Mouse (Mus musculus) cerebellum, adult 2 months (tissue): ENCODE data around the gene Dmpk.

ENCODE experiments used
- CTCF ChIP-seq: fragments of 200-500 bp; IDR thresholded peaks from 2 replicates; pipeline ENCODE4 v1.5.1; 2011; ENCODE audit warnings: low read depth, mild to moderate bottlenecking, control low read depth, low read length, moderate library complexity, borderline replicate concordance; ENCODE audit not compliant: insufficient read depth
- POLR2A ChIP-seq: fragments of 200-500 bp; IDR thresholded peaks from 2 replicates; pipeline ENCODE4 v1.6.1; 2011; ENCODE audit warnings: low read length, control low read depth, borderline replicate concordance; ENCODE audit not compliant: insufficient read depth

- no peak for TF ChIP-seq CTCF
- TF ChIP-seq POLR2A = no peak
These were observed 15.2 kb downstream of the Dmpk start for GRCm38 (mm10) chr7:19098811-19099210.
